Mouse (Mus musculus): Measurements from ENCODE around the gene Cyp8b1. TPM values are rescaled to one million over a fixed set of nuclear protein-coding genes. Genes with fewer than 3 reads are reported as not detected.

Cyp8b1 gene
- total RNA-seq, 1 experiment from 2014 or later: not detected

- no peak for ATAC-seq (replicated peaks in 1 of 2; ENCODE audit: insufficient read depth in 1 of 2, low FRiP score in 2 of 2, low TSS enrichment in 1 of 2, low read depth in 1 of 2, poor library complexity in 2 of 2, severe bottlenecking in 2 of 2)
These were observed 8.9 kb upstream of the Cyp8b1 start for GRCm38 (mm10) chr9:121924901-121925560.

DNA sequence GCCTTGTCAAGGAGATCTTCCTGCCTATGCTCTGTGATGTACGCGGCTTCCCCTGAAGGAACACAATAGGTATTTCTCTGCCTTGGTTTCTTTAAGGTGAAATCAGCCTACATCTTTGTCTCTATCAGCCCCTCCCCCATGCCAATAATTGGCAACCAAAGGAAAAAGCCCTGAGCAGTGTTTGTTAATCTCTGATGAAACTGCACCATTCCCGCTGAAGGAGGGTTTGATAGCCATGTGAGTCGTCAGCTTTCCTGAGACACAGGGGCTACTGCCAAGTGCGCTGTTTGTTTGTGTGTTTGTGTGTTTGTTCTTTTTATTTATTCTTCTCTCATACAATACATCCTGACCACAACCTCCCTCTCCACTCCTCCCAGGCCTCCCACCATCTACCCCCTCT, 7.8 kb upstream of the Cyp8b1 start:
- ATAC-seq (replicated peaks in 1 of 2; ENCODE audit: insufficient read depth in 1 of 2, low FRiP score in 2 of 2, low TSS enrichment in 1 of 2, low read depth in 1 of 2, poor library complexity in 2 of 2, severe bottlenecking in 2 of 2): no peak

- ATAC-seq (replicated peaks in 1 of 2; ENCODE audit: insufficient read depth in 1 of 2, low FRiP score in 2 of 2, low TSS enrichment in 1 of 2, low read depth in 1 of 2, poor library complexity in 2 of 2, severe bottlenecking in 2 of 2): no peak
These were observed 7.3 kb upstream of the Cyp8b1 start for GRCm38 (mm10) chr9:121923443-121923842.

GRCm38 (mm10) chr9:121919027-121919501, 3.0 kb upstream of the Cyp8b1 start:
- peak; percentile 76 to 92 for ATAC-seq (replicated peaks in 1 of 2; ENCODE audit: insufficient read depth in 1 of 2, low FRiP score in 2 of 2, low TSS enrichment in 1 of 2, low read depth in 1 of 2, poor library complexity in 2 of 2, severe bottlenecking in 2 of 2)

- ATAC-seq (replicated peaks in 1 of 2; ENCODE audit: insufficient read depth in 1 of 2, low FRiP score in 2 of 2, low TSS enrichment in 1 of 2, low read depth in 1 of 2, poor library complexity in 2 of 2, severe bottlenecking in 2 of 2): no peak
These were observed 1.0 kb downstream of the Cyp8b1 start for GRCm38 (mm10) chr9:121915056-121915455.

GRCm38 (mm10) chr9:121914226-121914757, 1.8 kb downstream of the Cyp8b1 start:
- no peak for ATAC-seq (replicated peaks in 1 of 2; ENCODE audit: insufficient read depth in 1 of 2, low FRiP score in 2 of 2, low TSS enrichment in 1 of 2, low read depth in 1 of 2, poor library complexity in 2 of 2, severe bottlenecking in 2 of 2)

- ATAC-seq (replicated peaks in 1 of 2; ENCODE audit: insufficient read depth in 1 of 2, low FRiP score in 2 of 2, low TSS enrichment in 1 of 2, low read depth in 1 of 2, poor library complexity in 2 of 2, severe bottlenecking in 2 of 2): no peak
These were observed 3.3 kb downstream of the Cyp8b1 start for GRCm38 (mm10) chr9:121912786-121913185.

- no peak for ATAC-seq (replicated peaks in 1 of 2; ENCODE audit: insufficient read depth in 1 of 2, low FRiP score in 2 of 2, low TSS enrichment in 1 of 2, low read depth in 1 of 2, poor library complexity in 2 of 2, severe bottlenecking in 2 of 2)
These were observed 4.9 kb downstream of the Cyp8b1 start for GRCm38 (mm10) chr9:121911196-121911595.

- ATAC-seq (replicated peaks in 1 of 2; ENCODE audit: insufficient read depth in 1 of 2, low FRiP score in 2 of 2, low TSS enrichment in 1 of 2, low read depth in 1 of 2, poor library complexity in 2 of 2, severe bottlenecking in 2 of 2): peak; percentile 63 to 73
These were observed 6.5 kb downstream of the Cyp8b1 start for GRCm38 (mm10) chr9:121909635-121910034.

DNA sequence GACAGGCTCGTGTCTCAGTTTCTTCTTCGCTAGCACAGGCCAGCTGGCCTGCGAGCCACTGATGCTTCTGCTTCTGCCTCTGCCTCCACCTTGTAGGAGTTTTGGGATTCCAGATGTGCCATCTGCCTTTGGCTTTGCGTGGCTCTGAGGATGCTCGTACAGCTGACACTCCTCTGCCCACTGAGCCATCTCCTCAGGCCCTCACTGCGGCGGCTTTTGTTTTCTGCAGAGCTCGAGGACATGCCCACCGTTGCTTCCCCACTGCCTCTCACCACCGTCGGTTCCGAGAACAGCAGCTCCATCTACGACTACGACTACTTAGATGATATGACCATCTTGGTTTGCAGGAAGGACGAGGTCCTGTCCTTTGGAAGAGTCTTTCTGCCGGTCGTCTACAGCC, 7.8 kb downstream of the Cyp8b1 start:
- ATAC-seq (replicated peaks in 1 of 2; ENCODE audit: insufficient read depth in 1 of 2, low FRiP score in 2 of 2, low TSS enrichment in 1 of 2, low read depth in 1 of 2, poor library complexity in 2 of 2, severe bottlenecking in 2 of 2): no peak

DNA sequence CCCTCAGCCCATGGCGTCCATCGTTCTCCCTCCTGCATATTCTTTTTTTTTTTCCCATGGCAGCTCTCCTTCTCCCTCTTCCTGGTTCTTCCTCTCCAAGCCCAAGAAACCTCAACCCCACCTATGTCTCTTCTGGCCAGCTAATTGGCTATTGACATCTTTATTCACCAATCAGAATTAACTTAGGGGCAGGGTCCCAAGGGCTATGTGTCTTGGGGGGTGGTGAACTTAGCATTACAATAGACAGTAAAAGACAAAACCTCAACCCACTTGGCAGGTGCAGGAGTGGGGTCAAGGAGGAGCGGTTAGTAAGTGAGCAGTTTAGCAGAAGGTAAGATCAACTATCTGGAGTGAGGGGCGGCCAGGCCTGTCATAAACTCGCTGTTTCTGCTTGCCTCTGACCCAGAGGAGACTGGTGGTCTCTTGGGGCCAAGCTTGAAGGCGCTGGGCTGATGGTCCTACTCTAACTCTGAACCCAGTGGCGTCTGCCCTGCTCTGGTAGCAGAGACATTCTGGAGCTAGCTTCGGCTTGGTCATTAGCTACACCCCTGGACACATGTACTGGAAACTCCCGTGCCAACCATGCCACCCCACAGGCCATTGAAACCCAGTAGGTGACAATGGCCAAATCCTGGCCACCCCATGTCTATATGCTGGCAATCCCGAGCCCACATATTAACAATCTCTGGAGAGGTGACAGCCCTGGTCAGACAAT, 8.6 kb downstream of the Cyp8b1 start:
- ATAC-seq (replicated peaks in 1 of 2; ENCODE audit: insufficient read depth in 1 of 2, low FRiP score in 2 of 2, low TSS enrichment in 1 of 2, low read depth in 1 of 2, poor library complexity in 2 of 2, severe bottlenecking in 2 of 2): no peak

DNA sequence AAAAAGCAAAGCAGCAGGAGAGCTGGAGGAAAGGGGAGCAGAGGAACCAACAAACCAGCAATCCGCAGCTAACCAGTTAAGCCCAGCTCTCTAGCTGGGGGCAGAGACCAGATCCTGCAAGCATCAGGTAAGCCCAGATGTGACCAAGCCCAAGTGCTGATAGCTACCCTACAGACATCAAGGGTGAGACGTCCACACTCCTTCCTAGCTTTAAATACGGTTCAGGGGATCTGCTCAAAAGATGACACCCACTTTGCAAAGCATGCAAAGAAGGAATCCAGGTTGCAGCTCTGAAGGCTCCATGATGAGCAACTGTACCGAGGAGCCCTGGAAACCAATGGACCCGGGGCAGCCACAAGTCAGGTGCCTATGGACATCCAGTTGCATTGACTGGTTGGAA, 9.6 kb downstream of the Cyp8b1 start:
- ATAC-seq (replicated peaks in 1 of 2; ENCODE audit: insufficient read depth in 1 of 2, low FRiP score in 2 of 2, low TSS enrichment in 1 of 2, low read depth in 1 of 2, poor library complexity in 2 of 2, severe bottlenecking in 2 of 2): no peak

DNA sequence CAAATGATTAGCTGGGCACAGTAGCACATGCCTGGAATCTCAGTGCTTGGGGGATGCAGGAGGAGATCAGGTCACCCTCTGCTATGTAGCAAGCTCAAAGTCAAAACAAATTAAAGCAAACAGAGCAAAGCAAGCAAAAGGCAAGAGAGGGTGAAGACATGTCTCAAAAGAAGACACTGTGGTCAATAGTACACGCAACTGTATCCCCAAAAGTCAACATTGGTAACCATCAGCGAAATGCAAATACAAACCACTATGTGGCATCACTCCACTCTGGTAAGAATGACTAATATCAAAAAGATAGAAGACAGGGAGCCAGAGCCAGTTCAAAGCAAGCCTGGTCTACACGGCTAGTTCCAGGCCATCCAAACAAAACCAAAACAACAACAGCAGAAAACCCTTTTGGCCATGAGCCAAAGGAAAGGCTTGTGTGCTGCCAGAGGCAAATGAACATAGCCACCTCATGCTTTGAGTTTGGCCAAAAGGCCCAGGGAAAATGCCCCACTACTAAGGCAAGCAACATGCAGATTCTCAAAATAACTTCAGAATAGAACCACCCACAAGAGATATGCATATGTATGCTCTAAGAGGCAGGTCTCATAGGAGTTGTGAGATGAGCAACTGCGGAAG, 10.4 kb downstream of the Cyp8b1 start:
- ATAC-seq (replicated peaks in 1 of 2; ENCODE audit: insufficient read depth in 1 of 2, low FRiP score in 2 of 2, low TSS enrichment in 1 of 2, low read depth in 1 of 2, poor library complexity in 2 of 2, severe bottlenecking in 2 of 2): no peak

GRCm38 (mm10) chr9:121904946-121905345, 11.2 kb downstream of the Cyp8b1 start:
- no peak for ATAC-seq (replicated peaks in 1 of 2; ENCODE audit: insufficient read depth in 1 of 2, low FRiP score in 2 of 2, low TSS enrichment in 1 of 2, low read depth in 1 of 2, poor library complexity in 2 of 2, severe bottlenecking in 2 of 2)

DNA sequence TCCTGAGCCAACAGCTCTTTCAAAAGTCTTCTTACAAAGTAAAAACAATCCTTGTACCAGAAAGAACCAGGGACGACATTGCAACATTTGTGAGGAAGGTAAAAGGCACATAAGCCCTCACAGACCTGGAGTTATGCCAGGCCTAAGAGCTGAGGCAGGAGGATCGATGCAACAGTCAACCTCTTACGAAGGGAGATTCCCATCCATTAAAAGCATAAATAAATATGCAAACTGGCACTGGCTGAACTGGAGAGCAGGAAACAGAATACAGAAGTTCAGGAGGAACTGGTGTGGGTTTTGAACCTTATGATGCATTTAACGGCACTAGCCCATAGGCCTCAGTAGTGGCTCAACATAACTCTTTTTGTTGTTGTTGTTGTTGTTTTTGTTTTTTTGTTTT, 11.8 kb downstream of the Cyp8b1 start:
- ATAC-seq (replicated peaks in 1 of 2; ENCODE audit: insufficient read depth in 1 of 2, low FRiP score in 2 of 2, low TSS enrichment in 1 of 2, low read depth in 1 of 2, poor library complexity in 2 of 2, severe bottlenecking in 2 of 2): no peak

DNA sequence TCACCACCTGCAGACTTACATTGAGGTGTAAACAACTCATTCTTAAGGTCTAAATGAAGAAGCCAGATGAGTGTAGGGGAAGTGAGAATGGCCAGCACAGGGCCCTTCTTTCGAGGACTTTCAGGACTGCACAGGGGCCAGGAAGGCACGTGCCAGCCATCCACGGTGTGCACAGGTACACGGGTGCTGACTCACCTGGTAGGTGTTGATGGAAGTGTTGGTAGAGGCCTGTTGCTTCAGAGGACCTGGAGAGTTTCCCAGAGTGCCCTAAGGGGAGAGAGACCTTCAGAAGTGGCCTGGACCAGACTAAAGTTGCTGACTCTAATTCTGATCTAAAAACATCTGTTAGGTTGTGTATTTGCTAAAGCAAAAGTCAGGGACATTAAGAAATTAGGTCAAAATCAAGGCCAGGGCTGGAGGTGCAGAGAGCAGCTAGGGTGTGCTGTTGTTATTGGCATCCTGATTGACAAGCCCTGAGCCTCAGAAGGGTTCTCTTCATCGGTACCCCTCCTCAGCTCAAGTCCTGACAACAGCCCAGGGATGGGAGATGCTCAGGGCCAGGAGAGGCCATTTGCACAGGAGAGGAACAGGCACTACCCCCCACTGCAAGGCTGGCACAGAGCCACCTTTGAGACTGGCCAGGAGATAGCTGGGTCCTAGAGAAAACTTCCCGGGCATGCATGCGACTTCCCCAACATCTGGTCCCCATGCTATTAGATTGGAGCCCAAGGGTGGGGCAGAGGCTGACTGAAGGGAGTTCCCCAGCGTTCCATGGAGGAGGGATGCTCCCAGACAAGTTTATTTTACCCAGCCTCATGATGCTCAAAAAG, 12.4 kb downstream of the Cyp8b1 start:
- no peak for ATAC-seq (replicated peaks in 1 of 2; ENCODE audit: insufficient read depth in 1 of 2, low FRiP score in 2 of 2, low TSS enrichment in 1 of 2, low read depth in 1 of 2, poor library complexity in 2 of 2, severe bottlenecking in 2 of 2)
